Mouse (Mus musculus): Measurements from ENCODE around the gene Hsf4. TPM values are rescaled to one million over a fixed set of nuclear protein-coding genes. Genes with fewer than 3 reads are reported as not detected.
"Not testable (repeated sequence)": the region's sequence is repeated elsewhere in the genome, so short reads cannot be mapped to it uniquely, and the experiment has no call there.

The Hsf4 gene
- total and polyA plus RNA-seq, 2 experiments from 2014 or later: 0.34 TPM; not detected in 1

DNA sequence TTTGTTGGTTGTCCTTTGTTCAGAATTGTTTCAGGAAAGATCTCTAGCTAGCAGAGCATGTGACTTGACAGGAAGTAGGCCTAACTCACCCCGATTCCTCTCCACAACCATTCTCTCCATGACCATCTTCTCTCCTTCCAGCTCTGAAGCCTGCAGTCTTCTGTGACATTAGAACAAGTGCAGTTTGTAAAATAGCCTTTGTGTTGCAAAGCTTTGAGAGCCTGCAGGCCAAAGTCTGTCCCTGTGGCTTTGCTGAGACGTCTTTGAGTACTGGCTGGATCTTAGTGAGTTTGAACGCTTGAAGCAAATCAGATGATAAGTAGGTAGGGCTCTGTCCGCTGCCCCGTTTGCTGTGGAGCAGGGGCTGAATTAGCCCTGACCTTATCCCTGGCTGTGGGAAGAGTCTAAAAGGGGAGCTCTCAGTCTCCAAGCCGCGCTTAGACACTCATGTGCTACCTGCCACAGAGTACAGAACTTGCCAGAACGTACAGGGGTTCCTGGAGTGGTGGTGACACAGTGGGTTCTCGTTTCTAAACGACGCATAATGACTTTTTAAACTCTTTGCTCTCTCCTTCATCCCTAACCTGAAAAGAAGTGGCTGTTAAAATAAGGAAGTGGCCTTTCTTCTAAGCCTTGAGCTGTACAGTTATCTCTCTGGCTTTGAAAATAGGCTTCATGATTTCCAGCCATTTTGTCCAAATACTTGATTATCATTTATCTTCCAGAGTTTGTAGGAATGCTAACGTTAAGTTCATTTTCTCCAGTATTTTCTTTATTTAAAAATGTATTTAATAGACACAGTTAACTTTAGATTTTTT, 37.9 kb upstream of the Hsf4 start:
- Histone ChIP-seq H3K9me3 (replicated peaks; ENCODE audit: control insufficient read depth, low read length) (no peaks in the 10 kb centered on the region), H3K4me2 (ENCODE audit: low read depth, low read length) (no peak overlapping the region), H3K4me1 (ENCODE audit: control insufficient read depth, insufficient read depth) (no peaks in the 10 kb centered on the region), H3K4me3 (ENCODE audit: low read depth, low read length) (no peak overlapping the region), H3K9ac (replicated peaks; ENCODE audit: low read depth, low read length) (no peak overlapping the region), H3K27ac (ENCODE audit: low read depth) (no peak overlapping the region), H3K36me3 (replicated peaks; ENCODE audit: control insufficient read depth, insufficient read depth, low read length) (peaks cover 28% of the 10 kb centered on the region), H3K27me3 (ENCODE audit: control insufficient read depth, insufficient read depth, low read length) (no peaks in the 10 kb centered on the region)
- DNase-seq (ENCODE audit: low spot score) (no peak), ATAC-seq (ENCODE audit: insufficient read depth, low read depth) (no peak)
- TF ChIP-seq EP300 (IDR thresholded peaks at IDR 0.05; ENCODE audit: low read depth) (no peak), CTCF (IDR thresholded peaks at IDR 0.05; ENCODE audit: low read depth) (no peak)
- 76% methylated on average over 12 of the region's 12 CpGs for WGBS

DNA sequence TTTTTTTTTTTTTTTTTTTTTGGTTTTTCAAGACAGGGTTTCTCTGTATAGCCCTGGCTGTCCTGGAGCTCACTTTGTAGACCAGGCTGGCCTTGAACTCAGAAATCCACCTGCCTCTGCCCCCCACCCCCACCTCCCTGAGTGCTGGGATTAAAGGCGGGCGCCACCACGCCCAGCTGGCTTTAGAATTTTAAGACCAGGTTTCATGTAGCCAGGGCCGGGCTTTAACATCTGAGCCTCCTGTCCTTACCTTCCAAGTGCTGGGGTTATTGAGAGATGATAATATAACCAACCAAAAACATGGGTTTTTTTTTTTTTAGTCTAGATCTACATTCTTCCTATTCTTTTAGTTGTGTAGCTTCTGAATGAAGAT, 37.3 kb upstream of the Hsf4 start:
- WGBS: 92% methylated on average over 4 of the region's 4 CpGs
- not testable (repeated sequence) for H3K9me3 ChIP-seq (replicated peaks; ENCODE audit: control insufficient read depth, low read length); H3K9ac ChIP-seq (replicated peaks; ENCODE audit: low read depth, low read length); ATAC-seq (ENCODE audit: insufficient read depth, low read depth); H3K27me3 ChIP-seq (ENCODE audit: control insufficient read depth, insufficient read depth, low read length); H3K4me1 ChIP-seq (ENCODE audit: control insufficient read depth, insufficient read depth); H3K4me3 ChIP-seq (ENCODE audit: low read depth, low read length); H3K4me2 ChIP-seq (ENCODE audit: low read depth, low read length); DNase-seq (ENCODE audit: low spot score); H3K27ac ChIP-seq (ENCODE audit: low read depth)
- peaks cover 28% of the 10 kb centered on the region for H3K36me3 ChIP-seq (replicated peaks; ENCODE audit: control insufficient read depth, insufficient read depth, low read length)

DNA sequence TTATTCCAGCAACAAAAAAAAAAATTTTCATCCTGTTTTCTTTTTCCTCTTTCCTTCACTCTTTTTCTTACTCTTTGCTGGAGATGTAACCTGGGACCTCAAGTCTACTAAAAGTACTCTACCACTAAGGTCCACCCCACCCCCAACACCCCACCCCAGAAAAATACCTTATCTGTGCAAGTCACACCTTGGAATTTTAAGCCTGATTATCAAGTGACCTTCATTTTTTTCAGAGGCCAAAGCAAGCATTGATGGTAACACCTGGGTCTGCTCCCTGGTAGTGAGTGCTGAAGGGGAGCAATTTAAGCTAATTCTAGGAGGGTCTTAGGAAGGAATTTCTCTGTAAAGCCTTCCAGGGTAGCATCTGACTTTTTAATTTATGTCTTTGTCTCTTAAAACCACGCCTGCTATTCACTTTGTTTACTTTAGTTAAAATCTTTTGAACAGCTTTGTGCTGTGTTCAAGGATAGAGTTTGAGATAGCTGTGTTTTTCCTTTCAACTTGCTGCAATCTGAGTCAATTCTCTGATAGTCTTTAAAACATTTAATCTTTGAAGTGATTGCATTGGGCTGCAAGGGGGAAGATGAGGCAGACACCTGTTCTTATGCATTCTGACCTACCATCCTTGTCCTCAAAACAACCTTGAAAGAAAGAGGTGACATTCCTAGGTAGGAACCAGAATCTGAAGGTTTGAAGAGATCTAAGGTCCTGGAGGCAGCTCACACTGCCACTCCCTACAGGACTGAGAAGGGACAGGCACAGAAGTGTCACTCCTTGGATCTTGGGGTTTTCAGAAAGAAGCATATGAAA, 36.3 kb upstream of the Hsf4 start:
- DNase-seq (ENCODE audit: low spot score) (no peak), ATAC-seq (ENCODE audit: insufficient read depth, low read depth) (no peak)
- Histone ChIP-seq H3K27me3 (ENCODE audit: control insufficient read depth, insufficient read depth, low read length) (no peaks in the 10 kb centered on the region), H3K4me2 (ENCODE audit: low read depth, low read length) (no peak overlapping the region), H3K36me3 (replicated peaks; ENCODE audit: control insufficient read depth, insufficient read depth, low read length) (peaks cover 29% of the 10 kb centered on the region), H3K4me3 (ENCODE audit: low read depth, low read length) (no peak overlapping the region), H3K9ac (replicated peaks; ENCODE audit: low read depth, low read length) (no peak overlapping the region), H3K27ac (ENCODE audit: low read depth) (no peak overlapping the region), H3K4me1 (ENCODE audit: control insufficient read depth, insufficient read depth) (no peaks in the 10 kb centered on the region), H3K9me3 (replicated peaks; ENCODE audit: control insufficient read depth, low read length) (no peaks in the 10 kb centered on the region)
- 74% methylated on average over 1 of the region's 1 CpGs for WGBS
- no peak for TF ChIP-seq EP300 (IDR thresholded peaks at IDR 0.05; ENCODE audit: low read depth)
- no peak for TF ChIP-seq CTCF (IDR thresholded peaks at IDR 0.05; ENCODE audit: low read depth)

DNA sequence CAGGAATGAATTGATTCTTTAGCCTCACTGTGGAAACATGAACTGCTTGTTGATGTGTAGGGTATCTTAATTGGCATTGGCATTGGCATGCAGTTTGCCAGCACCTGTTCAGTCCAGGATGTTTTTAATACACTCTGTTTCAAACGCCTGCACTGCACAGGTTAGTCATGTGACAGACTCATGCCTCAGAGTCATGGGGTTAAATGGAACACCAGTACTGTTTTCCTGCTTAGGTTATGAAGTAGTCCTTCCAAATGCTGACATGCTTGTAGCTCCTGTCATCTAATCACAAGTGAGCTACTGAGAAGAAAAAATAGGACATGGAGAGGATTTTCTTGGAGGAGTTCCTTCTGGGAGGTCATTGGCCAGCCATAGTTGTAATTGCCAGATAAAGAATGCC, 34.4 kb upstream of the Hsf4 start:
- 59% methylated on average over 1 of the region's 1 CpGs for WGBS
- TF ChIP-seq CTCF (IDR thresholded peaks at IDR 0.05; ENCODE audit: low read depth) (no peak), EP300 (IDR thresholded peaks at IDR 0.05; ENCODE audit: low read depth) (no peak)
- DNase-seq (ENCODE audit: low spot score) (no peak), ATAC-seq (ENCODE audit: insufficient read depth, low read depth) (no peak)
- H3K9me3 ChIP-seq (replicated peaks; ENCODE audit: control insufficient read depth, low read length): no peaks in the 10 kb centered on the region
- H3K9ac ChIP-seq (replicated peaks; ENCODE audit: low read depth, low read length): no peak overlapping the region
- no peaks in the 10 kb centered on the region for H3K27me3 ChIP-seq (ENCODE audit: control insufficient read depth, insufficient read depth, low read length)
- no peak overlapping the region for H3K4me3 ChIP-seq (ENCODE audit: low read depth, low read length)
- H3K4me2 ChIP-seq (ENCODE audit: low read depth, low read length): no peak overlapping the region
- H3K4me1 ChIP-seq (ENCODE audit: control insufficient read depth, insufficient read depth): no peaks in the 10 kb centered on the region
- H3K36me3 ChIP-seq (replicated peaks; ENCODE audit: control insufficient read depth, insufficient read depth, low read length): peaks cover 46% of the 10 kb centered on the region
- no peak overlapping the region for H3K27ac ChIP-seq (ENCODE audit: low read depth)

GRCm38 (mm10) chr8:105237442-105238142, 32.0 kb upstream of the Hsf4 start:
- Histone ChIP-seq H3K36me3 (replicated peaks; ENCODE audit: control insufficient read depth, insufficient read depth, low read length) (peaks cover 64% of the 10 kb centered on the region), H3K4me1 (ENCODE audit: control insufficient read depth, insufficient read depth) (no peaks in the 10 kb centered on the region), H3K27ac (ENCODE audit: low read depth) (no peak overlapping the region), H3K9me3 (replicated peaks; ENCODE audit: control insufficient read depth, low read length) (no peaks in the 10 kb centered on the region), H3K4me2 (ENCODE audit: low read depth, low read length) (no peak overlapping the region), H3K9ac (replicated peaks; ENCODE audit: low read depth, low read length) (no peak overlapping the region), H3K27me3 (ENCODE audit: control insufficient read depth, insufficient read depth, low read length) (no peaks in the 10 kb centered on the region), H3K4me3 (ENCODE audit: low read depth, low read length) (no peak overlapping the region)
- TF ChIP-seq CTCF (IDR thresholded peaks at IDR 0.05; ENCODE audit: low read depth) (no peak), EP300 (IDR thresholded peaks at IDR 0.05; ENCODE audit: low read depth) (no peak)
- WGBS: 91% methylated on average over 14 of the region's 14 CpGs
- DNase-seq (ENCODE audit: low spot score): no peak
- ATAC-seq (ENCODE audit: insufficient read depth, low read depth): no peak

Data from heart, postnatal 0 days (tissue).